Mouse (Mus musculus): ENCODE data around the gene Etnk2. TPM values are rescaled to one million over a fixed set of nuclear protein-coding genes. Genes with fewer than 3 reads are reported as not detected.

Etnk2 gene
- polyA plus RNA-seq, 1 experiment from 2014 or later: 3.3 TPM

DNA sequence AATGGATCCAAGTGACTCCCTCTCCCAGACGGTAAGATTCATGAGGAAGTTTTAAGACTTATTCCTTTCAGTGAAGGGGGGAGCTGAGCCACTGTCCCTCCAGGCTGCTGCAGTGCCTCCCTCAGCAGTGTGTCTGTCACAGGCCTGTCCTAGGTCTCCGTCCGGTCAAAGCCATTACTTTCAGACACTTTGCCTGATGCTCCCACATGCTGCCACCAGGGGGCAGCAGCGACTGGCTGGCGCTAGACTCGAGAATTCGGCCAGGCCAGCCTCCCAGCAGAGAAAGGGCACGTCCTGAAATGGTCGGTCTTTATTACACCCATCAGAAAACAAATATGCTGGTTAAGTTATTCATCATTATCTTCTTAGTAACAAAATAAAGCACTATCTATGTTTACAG lies 18.6 kb downstream of the Etnk2 start:
- H3K4me3 ChIP-seq (ENCODE audit: low read depth, low read length): no peak overlapping the region
- ATAC-seq (ENCODE audit: low read depth) (peak; percentile 54; the same call in 1 of the 2 replicates), DNase-seq (ENCODE audit: low spot score) (peak; percentile 73)
- H3K9me3 ChIP-seq (ENCODE audit: control insufficient read depth, low read length): no peaks in the 10 kb centered on the region
- no peak overlapping the region for H3K9ac ChIP-seq (ENCODE audit: low read depth, low read length)
- no peak overlapping the region for H3K27ac ChIP-seq (replicated peaks; ENCODE audit: low read depth, low read length)
- no peak overlapping the region for H3K4me2 ChIP-seq (ENCODE audit: low read depth, low read length)
- H3K4me1 ChIP-seq (ENCODE audit: control insufficient read depth, insufficient read depth, low read length): no peaks in the 10 kb centered on the region
- H3K27me3 ChIP-seq (replicated peaks; ENCODE audit: control insufficient read depth, insufficient read depth, low read length): no peaks in the 10 kb centered on the region
- 0 out of 2 replicates have a peak, but pooled peaks cover 5% of the 10 kb centered on the region for H3K36me3 ChIP-seq (ENCODE audit: control insufficient read depth, insufficient read depth, low read length)
- 8% methylated on average over 9 of the region's 9 CpGs for WGBS

DNA sequence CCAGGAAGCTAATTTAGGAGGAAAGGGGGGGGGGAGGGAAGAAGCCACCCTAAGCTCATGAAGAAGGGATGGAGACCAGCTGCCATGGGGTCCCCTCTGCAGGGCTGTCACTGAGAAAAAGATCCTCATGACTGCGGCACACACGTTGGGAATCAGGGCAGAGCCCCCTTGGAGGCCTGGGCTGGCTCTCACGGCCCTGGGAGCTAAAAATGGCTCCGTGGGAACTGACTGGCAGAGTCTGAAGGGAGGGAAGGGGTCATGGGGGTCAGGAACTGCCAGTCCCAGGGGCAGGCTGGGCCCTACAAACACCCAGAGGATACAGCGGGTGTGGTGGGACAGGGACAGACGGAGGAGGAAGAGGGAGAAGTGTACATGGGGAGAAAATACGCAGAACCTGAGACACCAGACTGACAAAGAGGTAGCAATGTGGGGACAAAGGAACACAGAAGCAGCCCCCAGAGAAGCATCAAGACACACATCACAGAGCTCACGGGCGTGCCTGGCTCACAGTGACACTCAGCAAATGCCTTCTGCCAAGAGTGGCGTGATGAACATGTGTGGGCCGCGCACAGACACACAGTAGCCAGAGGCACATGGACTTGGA lies 19.3 kb downstream of the Etnk2 start:
- DNase-seq (ENCODE audit: low spot score) (no peak), ATAC-seq (ENCODE audit: low read depth) (no peak)
- 0 out of 2 replicates have a peak, but pooled peaks cover 5% of the 10 kb centered on the region for H3K36me3 ChIP-seq (ENCODE audit: control insufficient read depth, insufficient read depth, low read length)
- H3K4me3 ChIP-seq (ENCODE audit: low read depth, low read length): no peak overlapping the region
- no peak overlapping the region; the same call in 1 of the 2 replicates for H3K9ac ChIP-seq (ENCODE audit: low read depth, low read length)
- no peak overlapping the region for H3K27ac ChIP-seq (replicated peaks; ENCODE audit: low read depth, low read length)
- no peaks in the 10 kb centered on the region for H3K4me1 ChIP-seq (ENCODE audit: control insufficient read depth, insufficient read depth, low read length)
- no peaks in the 10 kb centered on the region for H3K27me3 ChIP-seq (replicated peaks; ENCODE audit: control insufficient read depth, insufficient read depth, low read length)
- no peaks in the 10 kb centered on the region for H3K9me3 ChIP-seq (ENCODE audit: control insufficient read depth, low read length)
- H3K4me2 ChIP-seq (ENCODE audit: low read depth, low read length): no peak overlapping the region
- WGBS: 52% methylated on average over 12 of the region's 12 CpGs

DNA sequence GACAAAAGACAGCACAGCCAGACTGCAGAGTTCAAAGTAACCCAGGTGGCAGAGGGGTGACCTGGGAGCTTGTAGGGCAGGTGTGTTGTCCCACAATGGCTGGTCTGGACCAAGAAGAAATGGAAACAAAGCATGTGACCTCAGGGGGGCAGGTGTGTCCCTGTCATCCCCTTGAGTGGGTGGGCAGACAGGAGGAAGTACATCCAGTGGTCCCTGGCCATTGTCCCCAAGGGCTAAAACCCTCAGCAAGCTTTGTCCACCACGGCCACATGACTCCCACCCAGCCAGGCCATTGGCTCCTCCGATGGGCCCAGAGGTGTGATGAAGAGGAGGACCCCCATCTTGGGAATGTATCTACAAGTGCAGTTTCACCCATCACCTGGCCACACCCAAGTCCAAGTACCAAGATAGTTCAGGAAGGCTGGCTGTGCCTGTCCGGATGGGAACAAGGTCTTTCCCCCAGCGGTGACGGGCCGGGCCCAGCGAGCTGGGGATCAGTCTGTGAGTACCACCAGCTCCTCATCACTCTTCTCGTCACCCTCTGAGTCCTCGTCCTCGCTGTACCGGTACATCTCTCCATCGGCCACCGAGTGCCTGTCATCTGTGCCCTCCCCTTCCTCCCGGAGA lies 19.9 kb downstream of the Etnk2 start:
- Histone ChIP-seq H3K4me3 (ENCODE audit: low read depth, low read length) (no peak overlapping the region), H3K27me3 (replicated peaks; ENCODE audit: control insufficient read depth, insufficient read depth, low read length) (no peaks in the 10 kb centered on the region), H3K27ac (replicated peaks; ENCODE audit: low read depth, low read length) (no peak overlapping the region), H3K9ac (ENCODE audit: low read depth, low read length) (no peak overlapping the region; the same call in 1 of the 2 replicates), H3K36me3 (ENCODE audit: control insufficient read depth, insufficient read depth, low read length) (0 out of 2 replicates have a peak, but pooled peaks cover 5% of the 10 kb centered on the region), H3K4me1 (ENCODE audit: control insufficient read depth, insufficient read depth, low read length) (no peaks in the 10 kb centered on the region), H3K9me3 (ENCODE audit: control insufficient read depth, low read length) (no peaks in the 10 kb centered on the region), H3K4me2 (ENCODE audit: low read depth, low read length) (no peak overlapping the region)
- no peak for DNase-seq (ENCODE audit: low spot score)
- 92% methylated on average over 14 of the region's 14 CpGs for WGBS
- no peak for ATAC-seq (ENCODE audit: low read depth)

DNA sequence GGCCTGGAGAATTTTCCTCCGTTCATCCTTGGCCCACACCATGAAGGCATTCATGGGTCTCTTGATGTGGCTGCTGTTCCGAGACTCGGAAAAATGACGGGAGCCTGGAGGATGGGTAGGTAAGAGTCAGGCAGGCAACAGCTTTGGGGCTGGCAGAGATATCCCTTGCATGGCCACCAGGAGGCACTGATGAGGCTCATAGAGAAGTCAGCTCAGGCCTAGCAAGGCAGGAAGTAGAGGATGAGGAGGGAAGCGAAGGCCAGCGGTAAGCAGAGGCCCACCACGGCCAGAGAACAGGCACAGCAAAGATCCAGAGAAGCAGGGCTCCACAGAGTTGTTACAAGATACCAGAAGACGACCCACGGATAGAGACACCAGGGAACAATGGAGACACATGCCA lies 22.1 kb downstream of the Etnk2 start:
- Histone ChIP-seq H3K4me2 (ENCODE audit: low read depth, low read length) (peak overlapping the region; percentile 38), H3K27me3 (replicated peaks; ENCODE audit: control insufficient read depth, insufficient read depth, low read length) (no peaks in the 10 kb centered on the region), H3K4me3 (ENCODE audit: low read depth, low read length) (peak overlapping the region; percentile 8; the same call in 1 of the 2 replicates), H3K9me3 (ENCODE audit: control insufficient read depth, low read length) (no peaks in the 10 kb centered on the region), H3K4me1 (ENCODE audit: control insufficient read depth, insufficient read depth, low read length) (no peaks in the 10 kb centered on the region), H3K9ac (ENCODE audit: low read depth, low read length) (peak overlapping the region; percentile 30), H3K36me3 (ENCODE audit: control insufficient read depth, insufficient read depth, low read length) (0 out of 2 replicates have a peak, but pooled peaks cover 5% of the 10 kb centered on the region), H3K27ac (replicated peaks; ENCODE audit: low read depth, low read length) (no peak overlapping the region)
- ATAC-seq (ENCODE audit: low read depth) (peak; percentile 38; the same call in 1 of the 2 replicates), DNase-seq (ENCODE audit: low spot score) (peak; percentile 80)
- WGBS: 28% methylated on average over 9 of the region's 9 CpGs

DNA sequence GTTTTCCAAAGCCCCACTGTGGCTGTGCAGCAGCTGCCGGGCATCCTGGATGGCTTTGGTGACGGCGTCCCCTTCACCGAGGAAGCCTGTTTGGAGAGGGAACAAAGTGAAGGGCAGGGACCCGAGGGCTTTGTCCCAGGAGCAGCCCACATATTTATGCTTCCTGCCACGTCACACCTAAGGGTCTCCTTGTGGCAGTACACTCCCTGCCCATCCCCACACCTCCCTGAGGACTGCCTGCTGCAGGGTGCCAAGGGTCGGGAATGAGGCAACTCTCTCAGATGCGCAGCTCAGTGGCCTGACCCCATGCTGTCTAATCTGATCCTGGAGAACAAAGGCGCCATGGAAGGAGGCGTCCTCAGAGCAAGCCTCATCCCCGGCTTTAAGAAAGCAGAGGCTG lies 22.8 kb downstream of the Etnk2 start:
- Histone ChIP-seq H3K4me1 (ENCODE audit: control insufficient read depth, insufficient read depth, low read length) (no peaks in the 10 kb centered on the region), H3K27me3 (replicated peaks; ENCODE audit: control insufficient read depth, insufficient read depth, low read length) (no peaks in the 10 kb centered on the region), H3K27ac (replicated peaks; ENCODE audit: low read depth, low read length) (no peak overlapping the region), H3K9me3 (ENCODE audit: control insufficient read depth, low read length) (no peaks in the 10 kb centered on the region), H3K9ac (ENCODE audit: low read depth, low read length) (0 out of 2 replicates have a peak overlapping the region, but pooled peaks have one; percentile 30), H3K36me3 (ENCODE audit: control insufficient read depth, insufficient read depth, low read length) (0 out of 2 replicates have a peak, but pooled peaks cover 9% of the 10 kb centered on the region), H3K4me3 (ENCODE audit: low read depth, low read length) (no peak overlapping the region), H3K4me2 (ENCODE audit: low read depth, low read length) (peak overlapping the region; percentile 38; the same call in 1 of the 2 replicates)
- no peak for DNase-seq (ENCODE audit: low spot score)
- WGBS: 53% methylated on average over 10 of the region's 11 CpGs
- no peak for ATAC-seq (ENCODE audit: low read depth)

DNA sequence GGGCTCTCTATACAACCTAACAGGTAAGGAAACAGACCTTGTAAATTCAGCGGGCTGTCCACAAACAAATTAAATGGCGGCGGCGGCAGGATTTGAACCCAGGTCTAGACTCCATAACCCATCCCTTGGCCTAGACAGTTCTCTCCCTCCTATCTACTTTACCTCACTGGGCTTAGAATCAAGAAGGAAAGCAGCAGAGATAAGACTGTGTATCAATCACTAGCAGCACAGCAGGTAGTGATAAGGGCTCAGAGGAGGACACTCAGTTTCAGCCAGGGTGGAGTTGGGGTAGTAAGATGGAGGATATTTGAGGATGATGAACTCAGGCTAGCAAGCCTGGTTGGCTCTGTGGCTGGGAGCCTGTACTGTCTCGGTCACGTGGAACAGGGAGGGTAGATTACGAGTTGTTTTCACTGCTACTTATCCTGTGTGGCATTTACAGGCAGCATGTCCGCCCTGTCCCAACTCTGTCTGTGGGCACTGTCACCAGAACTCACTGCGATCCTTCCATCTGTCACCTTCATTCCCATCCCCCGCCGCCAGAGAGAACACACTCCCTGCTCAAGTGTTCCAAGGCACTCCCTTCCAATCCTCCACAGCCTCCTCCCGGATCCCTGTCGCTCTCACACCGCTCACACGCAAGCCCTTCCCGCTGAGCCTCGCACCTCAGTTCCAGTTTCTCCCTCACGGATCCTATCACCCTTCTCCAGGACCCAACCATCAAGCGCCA lies 24.3 kb downstream of the Etnk2 start:
- H3K9me3 ChIP-seq (ENCODE audit: control insufficient read depth, low read length): no peaks in the 10 kb centered on the region
- H3K4me2 ChIP-seq (ENCODE audit: low read depth, low read length): no peak overlapping the region
- 71% methylated on average over 19 of the region's 19 CpGs for WGBS
- H3K27ac ChIP-seq (replicated peaks; ENCODE audit: low read depth, low read length): no peak overlapping the region
- DNase-seq (ENCODE audit: low spot score) (no peak), ATAC-seq (ENCODE audit: low read depth) (no peak)
- H3K36me3 ChIP-seq (ENCODE audit: control insufficient read depth, insufficient read depth, low read length): peaks cover 12% of the 10 kb centered on the region; the same call in 1 of the 2 replicates
- no peaks in the 10 kb centered on the region for H3K4me1 ChIP-seq (ENCODE audit: control insufficient read depth, insufficient read depth, low read length)
- no peak overlapping the region for H3K9ac ChIP-seq (ENCODE audit: low read depth, low read length)
- H3K27me3 ChIP-seq (replicated peaks; ENCODE audit: control insufficient read depth, insufficient read depth, low read length): no peaks in the 10 kb centered on the region
- H3K4me3 ChIP-seq (ENCODE audit: low read depth, low read length): no peak overlapping the region

DNA sequence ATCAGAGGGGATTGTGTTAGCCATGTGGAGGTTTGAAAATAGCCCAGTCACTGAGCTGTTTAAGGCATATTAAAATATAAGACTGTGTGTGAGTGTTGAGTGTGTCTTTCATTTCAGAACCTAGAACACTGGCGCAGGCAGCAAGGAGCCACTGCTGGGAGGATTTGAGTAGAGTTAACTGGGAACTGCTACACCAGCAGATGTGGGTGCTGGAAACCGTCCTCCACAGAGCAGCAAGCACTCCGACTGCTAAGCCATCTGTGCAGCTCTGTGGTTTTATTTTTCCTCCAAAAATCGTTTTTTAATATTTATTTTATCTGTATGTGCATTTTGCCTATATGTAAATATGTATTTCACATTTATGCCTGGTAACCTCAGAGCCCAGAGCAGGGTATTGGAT lies 31.3 kb downstream of the Etnk2 start:
- ATAC-seq (ENCODE audit: low read depth) (no peak), DNase-seq (ENCODE audit: low spot score) (no peak)
- Histone ChIP-seq H3K27ac (replicated peaks; ENCODE audit: low read depth, low read length) (no peak overlapping the region), H3K4me3 (ENCODE audit: low read depth, low read length) (no peak overlapping the region), H3K4me2 (ENCODE audit: low read depth, low read length) (no peak overlapping the region), H3K36me3 (ENCODE audit: control insufficient read depth, insufficient read depth, low read length) (peaks cover 7% of the 10 kb centered on the region; the same call in 1 of the 2 replicates), H3K27me3 (replicated peaks; ENCODE audit: control insufficient read depth, insufficient read depth, low read length) (no peaks in the 10 kb centered on the region), H3K9me3 (ENCODE audit: control insufficient read depth, low read length) (no peaks in the 10 kb centered on the region), H3K9ac (ENCODE audit: low read depth, low read length) (no peak overlapping the region), H3K4me1 (ENCODE audit: control insufficient read depth, insufficient read depth, low read length) (peaks cover 4% of the 10 kb centered on the region; the same call in 1 of the 2 replicates)
- 59% methylated on average over 4 of the region's 4 CpGs for WGBS

DNA sequence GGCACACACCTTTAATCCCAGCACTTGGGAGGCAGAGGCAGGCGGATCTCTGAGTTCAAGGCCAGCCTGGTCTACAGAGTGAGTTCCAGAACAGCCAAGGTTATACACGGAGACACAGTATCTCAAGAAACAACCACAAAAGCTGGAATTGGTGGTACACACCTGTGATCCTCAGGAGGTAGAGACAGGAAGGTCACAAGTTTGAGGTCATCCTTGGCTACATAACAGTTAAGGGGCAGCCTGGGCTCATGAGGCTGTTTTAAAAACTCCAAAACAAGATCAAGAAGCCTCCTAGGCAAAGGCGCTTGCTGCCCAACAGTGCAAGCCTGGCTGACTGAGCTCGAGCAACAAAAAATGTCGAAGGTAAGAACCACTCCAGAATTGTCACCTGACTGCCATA lies 33.3 kb downstream of the Etnk2 start:
- H3K4me3 ChIP-seq (ENCODE audit: low read depth, low read length): no peak overlapping the region
- ATAC-seq (ENCODE audit: low read depth): no peak
- H3K36me3 ChIP-seq (ENCODE audit: control insufficient read depth, insufficient read depth, low read length): no peaks in the 10 kb centered on the region; the same call in 1 of the 2 replicates
- H3K9me3 ChIP-seq (ENCODE audit: control insufficient read depth, low read length): no peaks in the 10 kb centered on the region
- no peak overlapping the region for H3K9ac ChIP-seq (ENCODE audit: low read depth, low read length)
- 84% methylated on average over 5 of the region's 5 CpGs for WGBS
- DNase-seq (ENCODE audit: low spot score): no peak
- H3K27ac ChIP-seq (replicated peaks; ENCODE audit: low read depth, low read length): no peak overlapping the region
- no peak overlapping the region for H3K4me2 ChIP-seq (ENCODE audit: low read depth, low read length)
- H3K27me3 ChIP-seq (replicated peaks; ENCODE audit: control insufficient read depth, insufficient read depth, low read length): no peaks in the 10 kb centered on the region
- H3K4me1 ChIP-seq (ENCODE audit: control insufficient read depth, insufficient read depth, low read length): peaks cover 4% of the 10 kb centered on the region; the same call in 1 of the 2 replicates

Measured in embryonic facial prominence, embryonic 14.5 days (tissue).